Mouse (Mus musculus) kidney, embryonic 16.5 days (tissue): ENCODE results near the gene Apopt1. TPM values are rescaled to one million over a fixed set of nuclear protein-coding genes. Genes with fewer than 3 reads are reported as not detected.

Source experiments
- ATAC-seq: fragments of 200-750 bp; cut with Nextera tagmentation; 2 replicates; pipeline ENCODE4 v1.8.0; 2017; ENCODE audit warnings: moderate TSS enrichment; ENCODE audit not compliant: low FRiP score, low TSS enrichment
- H3K27ac ChIP-seq: fragments of 300-500 bp; sonication (generic); 2 replicates; pipeline ENCODE4 v1.5.1; 2014; ENCODE audit warnings: low read length
- H3K27me3 ChIP-seq: fragments of 300-500 bp; sonication (generic); 2 replicates; pipeline ENCODE4 v1.6.1; 2014; ENCODE audit warnings: low read length, control low read depth, mixed read lengths; ENCODE audit not compliant: insufficient read depth
- H3K36me3 ChIP-seq: fragments of 300-500 bp; sonication (generic); 2 replicates; pipeline ENCODE4 v1.6.1; 2014; ENCODE audit warnings: low read length, control low read depth, mixed read lengths; ENCODE audit not compliant: insufficient read depth
- H3K4me1 ChIP-seq: fragments of 300-500 bp; sonication (generic); 2 replicates; pipeline ENCODE4 v1.6.1; 2014; ENCODE audit warnings: low read length, control low read depth, mixed read lengths; ENCODE audit not compliant: insufficient read depth
- H3K4me2 ChIP-seq: fragments of 300-500 bp; sonication (generic); replicated peaks from 2 replicates; pipeline ENCODE4 v1.6.1; 2014; ENCODE audit warnings: low read depth, low read length
- H3K4me3 ChIP-seq: fragments of 300-500 bp; sonication (generic); 2 replicates; pipeline ENCODE4 v1.5.1; 2014; ENCODE audit warnings: mild to moderate bottlenecking, low read length
- H3K9ac ChIP-seq: fragments of 300-500 bp; sonication (generic); replicated peaks from 2 replicates; pipeline ENCODE4 v1.6.1; 2014; ENCODE audit warnings: low read length
- H3K9me3 ChIP-seq: fragments of 300-500 bp; sonication (generic); 2 replicates; pipeline ENCODE4 v1.6.1; 2016; ENCODE audit warnings: low read length, control low read depth
- WGBS: fragments of 180-500 bp; shearing (Covaris S2); extraction: QIAGEN DNeasy Blood & Tissue Kit; methylation state at CpG from one replicate; pipeline ENCODE4 v1.1.7; 2014; 5-methylcytosine and 5-hydroxymethylcytosine counted together
- polyA plus RNA-seq: library from polyadenylated mRNA; unstranded; fragments of >200 nt; fragmentation: Nextera tagmentation; extraction: Ambion mirVana; gene quantifications from 2 replicates; pipeline ENCODE4 v1.2.1, GENCODE M21; 2015

Apopt1 gene
- polyA plus RNA-seq, 1 experiment from 2014 or later = 54.8 TPM

GRCm38 (mm10) chr12:111753347-111753746, 40.3 kb downstream of the Apopt1 start:
- no peaks in the 10 kb centered on the region for H3K27me3 ChIP-seq
- no peaks in the 10 kb centered on the region for H3K9me3 ChIP-seq
- no peaks in the 10 kb centered on the region for H3K36me3 ChIP-seq
- no peak overlapping the region for H3K4me3 ChIP-seq
- 54% methylated on average over 7 of the region's 9 CpGs for WGBS
- no peak overlapping the region for H3K4me2 ChIP-seq
- peaks cover 7% of the 10 kb centered on the region for H3K4me1 ChIP-seq
- ATAC-seq = no peak
- no peak overlapping the region for H3K27ac ChIP-seq
- H3K9ac ChIP-seq = no peak overlapping the region

- H3K9ac ChIP-seq = no peak overlapping the region
- no peak for ATAC-seq
- H3K9me3 ChIP-seq = no peaks in the 10 kb centered on the region
- H3K27ac ChIP-seq = no peak overlapping the region
- H3K4me2 ChIP-seq = no peak overlapping the region
- H3K4me3 ChIP-seq = no peak overlapping the region
- no peaks in the 10 kb centered on the region for H3K27me3 ChIP-seq
- no peaks in the 10 kb centered on the region for H3K36me3 ChIP-seq
- H3K4me1 ChIP-seq = peaks cover 11% of the 10 kb centered on the region
Observed at GRCm38 (mm10) chr12:111754710-111755109, 41.6 kb downstream of the Apopt1 start.

- Histone ChIP-seq H3K4me3 (no peak overlapping the region), H3K9me3 (no peaks in the 10 kb centered on the region), H3K9ac (no peak overlapping the region), H3K36me3 (no peaks in the 10 kb centered on the region), H3K27me3 (no peaks in the 10 kb centered on the region), H3K4me1 (peaks cover 16% of the 10 kb centered on the region), H3K27ac (no peak overlapping the region), H3K4me2 (no peak overlapping the region)
- WGBS = 52% methylated on average over 2 of the region's 2 CpGs
- ATAC-seq = no peak
Observed at GRCm38 (mm10) chr12:111755231-111755630, 42.2 kb downstream of the Apopt1 start.

- Histone ChIP-seq H3K4me3 (no peak overlapping the region), H3K4me1 (peaks cover 24% of the 10 kb centered on the region), H3K9ac (no peak overlapping the region), H3K27ac (no peak overlapping the region), H3K4me2 (no peak overlapping the region), H3K9me3 (no peaks in the 10 kb centered on the region), H3K27me3 (no peaks in the 10 kb centered on the region), H3K36me3 (no peaks in the 10 kb centered on the region)
- WGBS = 24% methylated on average over 4 of the region's 4 CpGs
- no peak for ATAC-seq
Observed at GRCm38 (mm10) chr12:111756082-111756697, 43.1 kb downstream of the Apopt1 start.

- no peak for ATAC-seq
- Histone ChIP-seq H3K9me3 (no peaks in the 10 kb centered on the region), H3K27me3 (no peaks in the 10 kb centered on the region), H3K27ac (no peak overlapping the region), H3K4me3 (no peak overlapping the region), H3K36me3 (no peaks in the 10 kb centered on the region), H3K4me2 (no peak overlapping the region), H3K4me1 (peaks cover 24% of the 10 kb centered on the region), H3K9ac (no peak overlapping the region)
- WGBS = 22% methylated on average over 5 of the region's 5 CpGs
Observed at GRCm38 (mm10) chr12:111756698-111757082, 43.6 kb downstream of the Apopt1 start.

GRCm38 (mm10) chr12:111757561-111758325, 44.7 kb downstream of the Apopt1 start:
- ATAC-seq = no peak
- Histone ChIP-seq H3K4me3 (peak overlapping the region; percentile 96), H3K9ac (peak overlapping the region; percentile 95), H3K36me3 (peaks cover 3% of the 10 kb centered on the region; the same call in 1 of the 2 replicates), H3K4me2 (peak overlapping the region; percentile 68), H3K9me3 (no peaks in the 10 kb centered on the region), H3K27ac (no peak overlapping the region), H3K27me3 (no peaks in the 10 kb centered on the region), H3K4me1 (peaks cover 29% of the 10 kb centered on the region)
- 47% methylated on average over 10 of the region's 10 CpGs for WGBS

- under 1% methylated on average over 70 of the region's 85 CpGs for WGBS
- Histone ChIP-seq H3K4me2 (peak within 1 kb of the TSS; percentile 68), H3K36me3 (peaks cover 6% of the 10 kb centered on the region; the same call in 1 of the 2 replicates), H3K27ac (peak within 1 kb of the TSS; percentile 86), H3K27me3 (no peaks in the 10 kb centered on the region), H3K4me3 (peak within 1 kb of the TSS; percentile 96), H3K9ac (peak within 1 kb of the TSS; percentile 95), H3K9me3 (no peaks in the 10 kb centered on the region), H3K4me1 (peaks cover 30% of the 10 kb centered on the region)
- peak; percentile 68 for ATAC-seq
Observed at GRCm38 (mm10) chr12:111758381-111759175, 45.5 kb downstream of the Apopt1 start, which contains the start of gene Klc1. Klc1 (plus strand) TSS chr12:111758849.

- peaks cover 30% of the 10 kb centered on the region for H3K4me1 ChIP-seq
- H3K9ac ChIP-seq = peak overlapping the region; percentile 95
- H3K4me3 ChIP-seq = peak overlapping the region; percentile 96
- H3K27me3 ChIP-seq = no peaks in the 10 kb centered on the region
- ATAC-seq = peak; percentile 14; the same call in 1 of the 2 replicates
- no peaks in the 10 kb centered on the region for H3K9me3 ChIP-seq
- H3K27ac ChIP-seq = peak overlapping the region; percentile 86
- H3K36me3 ChIP-seq = peaks cover 9% of the 10 kb centered on the region; the same call in 1 of the 2 replicates
- H3K4me2 ChIP-seq = peak overlapping the region; percentile 68
- WGBS = 1% methylated on average over 35 of the region's 35 CpGs
Observed at GRCm38 (mm10) chr12:111759176-111760061, 46.4 kb downstream of the Apopt1 start.

- H3K4me1 ChIP-seq = peaks cover 30% of the 10 kb centered on the region
- no peak overlapping the region for H3K9ac ChIP-seq
- H3K4me2 ChIP-seq = peak overlapping the region; percentile 68
- no peaks in the 10 kb centered on the region for H3K9me3 ChIP-seq
- ATAC-seq = no peak
- peaks cover 9% of the 10 kb centered on the region; the same call in 1 of the 2 replicates for H3K36me3 ChIP-seq
- peak overlapping the region; percentile 96 for H3K4me3 ChIP-seq
- 52% methylated on average over 7 of the region's 7 CpGs for WGBS
- no peaks in the 10 kb centered on the region for H3K27me3 ChIP-seq
- H3K27ac ChIP-seq = peak overlapping the region; percentile 86; the same call in 1 of the 2 replicates
Observed at GRCm38 (mm10) chr12:111760306-111760908, 47.3 kb downstream of the Apopt1 start.
